Mouse (Mus musculus) intestine, embryonic 15.5 days (tissue): ENCODE results near the gene Bsn. TPM values are rescaled to one million over a fixed set of nuclear protein-coding genes. Genes with fewer than 3 reads are reported as not detected.

Source experiments
- ATAC-seq: fragments of 200-750 bp; cut with Nextera tagmentation; 2 replicates; pipeline ENCODE4 v1.8.0; 2017; ENCODE audit warnings: moderate TSS enrichment, moderate library complexity
- H3K27ac ChIP-seq: fragments of 300-500 bp; sonication (generic); 2 replicates; pipeline ENCODE4 v1.5.1; 2015; ENCODE audit warnings: mild to moderate bottlenecking, inconsistent platforms
- H3K27me3 ChIP-seq: fragments of 300-500 bp; sonication (generic); replicated peaks from 2 replicates; pipeline ENCODE4 v1.6.1; 2015; ENCODE audit warnings: inconsistent platforms
- H3K36me3 ChIP-seq: fragments of 300-500 bp; sonication (generic); 2 replicates; pipeline ENCODE4 v1.6.1; 2015; ENCODE audit warnings: inconsistent platforms
- H3K4me1 ChIP-seq: fragments of 300-500 bp; sonication (generic); replicated peaks from 2 replicates; pipeline ENCODE4 v1.6.1; 2015; ENCODE audit warnings: inconsistent platforms
- H3K4me2 ChIP-seq: fragments of 300-500 bp; sonication (generic); replicated peaks from 2 replicates; pipeline ENCODE4 v1.6.1; 2015; ENCODE audit warnings: mild to moderate bottlenecking, inconsistent platforms
- H3K4me3 ChIP-seq: fragments of 300-500 bp; sonication (generic); replicated peaks from 2 replicates; pipeline ENCODE4 v1.5.1; 2015; ENCODE audit warnings: inconsistent platforms
- H3K9ac ChIP-seq: fragments of 300-500 bp; sonication (generic); 2 replicates; pipeline ENCODE4 v1.6.1; 2015; ENCODE audit warnings: inconsistent platforms
- H3K9me3 ChIP-seq: fragments of 300-500 bp; sonication (generic); 2 replicates; pipeline ENCODE4 v1.6.1; 2016; ENCODE audit warnings: inconsistent platforms
- WGBS: fragments of 180-500 bp; shearing (Covaris S2); methylation state at CpG from one replicate; pipeline ENCODE4 v1.1.7; 2015; 5-methylcytosine and 5-hydroxymethylcytosine counted together
- polyA plus RNA-seq: library from polyadenylated mRNA; unstranded; fragments of >200 nt; fragmentation: Nextera tagmentation; extraction: Ambion mirVana; gene quantifications from 2 replicates; pipeline ENCODE4 v1.2.1, GENCODE M21; 2015

The Bsn gene
- polyA plus RNA-seq, 1 experiment from 2014 or later, result 4.7 TPM

DNA sequence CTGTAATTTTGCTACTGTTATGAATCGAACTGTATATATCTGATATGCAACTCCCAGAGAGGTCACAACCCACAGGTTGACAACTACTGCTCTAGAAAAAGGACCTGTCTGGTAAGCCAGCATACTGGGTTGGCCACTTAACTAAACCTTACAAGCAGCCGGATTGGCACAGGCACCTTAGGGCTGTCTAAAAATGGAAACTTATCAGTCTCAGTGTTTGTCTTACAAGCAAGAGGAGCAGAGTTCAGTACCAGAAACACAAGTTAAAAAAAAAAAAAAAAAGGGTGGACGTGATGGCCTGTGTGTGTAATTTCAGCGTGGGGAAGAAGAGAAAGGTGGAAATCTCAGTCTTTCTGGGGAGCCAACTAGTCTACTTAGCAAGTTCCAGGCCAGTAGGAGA is 118.4 kb downstream of the Bsn start:
- Histone ChIP-seq H3K36me3 (no peaks in the 10 kb centered on the region), H3K27me3 (no peaks in the 10 kb centered on the region), H3K27ac (no peak overlapping the region), H3K4me2 (no peak overlapping the region), H3K4me1 (peaks cover 10% of the 10 kb centered on the region), H3K4me3 (no peak overlapping the region), H3K9ac (no peak overlapping the region), H3K9me3 (no peaks in the 10 kb centered on the region)
- WGBS, result 64% methylated on average over 4 of the region's 4 CpGs
- ATAC-seq, result 0 out of 2 replicates have a peak, but pooled peaks have one; percentile 43

GRCm38 (mm10) chr9:108069529-108069928 is 120.7 kb downstream of the Bsn start:
- WGBS, result 88% methylated on average over 7 of the region's 7 CpGs
- no peaks in the 10 kb centered on the region for H3K9me3 ChIP-seq
- H3K4me3 ChIP-seq, result no peak overlapping the region
- H3K27me3 ChIP-seq, result no peaks in the 10 kb centered on the region
- H3K36me3 ChIP-seq, result no peaks in the 10 kb centered on the region
- no peak for ATAC-seq
- H3K4me2 ChIP-seq, result no peak overlapping the region
- H3K27ac ChIP-seq, result no peak overlapping the region
- H3K9ac ChIP-seq, result no peak overlapping the region
- H3K4me1 ChIP-seq, result peaks cover 10% of the 10 kb centered on the region

DNA sequence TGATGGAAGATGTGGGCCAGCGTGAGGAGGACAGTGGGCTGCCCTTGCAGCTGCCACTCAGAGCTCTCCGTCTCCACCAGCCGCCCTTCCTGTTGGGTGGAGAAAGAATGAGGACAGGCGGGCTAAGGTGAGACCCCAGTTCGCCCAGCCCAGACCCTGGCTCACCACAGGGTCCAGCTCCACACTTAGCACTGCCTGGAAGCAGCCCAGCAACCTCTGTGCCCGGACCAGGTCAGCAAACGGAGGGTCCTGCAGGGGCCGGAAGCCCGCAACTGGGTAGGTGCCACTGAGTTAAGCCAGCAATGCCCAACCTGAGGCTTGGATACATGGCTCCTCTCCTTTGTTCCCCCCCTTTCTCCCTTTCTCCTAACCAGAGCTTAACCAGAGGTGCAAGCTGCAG is 121.2 kb downstream of the Bsn start:
- ATAC-seq, result no peak
- Histone ChIP-seq H3K27ac (no peak overlapping the region), H3K4me2 (no peak overlapping the region), H3K9ac (no peak overlapping the region), H3K4me3 (no peak overlapping the region), H3K4me1 (peaks cover 10% of the 10 kb centered on the region), H3K27me3 (no peaks in the 10 kb centered on the region), H3K9me3 (no peaks in the 10 kb centered on the region), H3K36me3 (no peaks in the 10 kb centered on the region)
- 89% methylated on average over 9 of the region's 9 CpGs for WGBS

DNA sequence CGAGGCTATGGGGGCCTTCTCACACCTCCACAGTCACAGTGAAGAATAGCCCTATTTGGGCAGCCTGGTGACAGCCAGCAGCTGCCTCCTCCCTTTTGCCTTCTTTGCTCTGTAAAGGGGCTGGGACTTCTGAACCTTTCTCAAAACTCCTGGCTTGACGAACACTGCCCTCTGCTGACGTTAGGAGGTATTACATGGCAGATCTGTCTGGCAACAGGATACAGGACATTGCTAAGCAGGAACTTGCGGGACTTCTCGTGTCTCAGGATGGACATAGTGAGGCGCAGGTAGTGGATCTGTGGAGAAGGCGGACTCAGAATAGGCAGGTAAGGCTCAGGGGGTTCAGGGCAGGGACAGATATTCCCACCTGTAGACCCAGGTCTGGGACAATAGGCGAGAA is 122.3 kb downstream of the Bsn start:
- H3K4me2 ChIP-seq, result no peak overlapping the region
- no peaks in the 10 kb centered on the region for H3K27me3 ChIP-seq
- peaks cover 6% of the 10 kb centered on the region; the same call in 1 of the 2 replicates for H3K4me1 ChIP-seq
- H3K9ac ChIP-seq, result no peak overlapping the region
- H3K36me3 ChIP-seq, result 0 out of 2 replicates have a peak, but pooled peaks cover 6% of the 10 kb centered on the region
- 18% methylated on average over 8 of the region's 8 CpGs for WGBS
- H3K4me3 ChIP-seq, result no peak overlapping the region
- ATAC-seq, result peak; percentile 29
- H3K27ac ChIP-seq, result no peak overlapping the region
- H3K9me3 ChIP-seq, result no peaks in the 10 kb centered on the region

- H3K9ac ChIP-seq, result no peak overlapping the region
- H3K27me3 ChIP-seq, result no peaks in the 10 kb centered on the region
- WGBS, result 82% methylated on average over 7 of the region's 7 CpGs
- no peak overlapping the region for H3K27ac ChIP-seq
- no peak overlapping the region for H3K4me2 ChIP-seq
- ATAC-seq, result no peak
- no peak overlapping the region for H3K4me3 ChIP-seq
- no peaks in the 10 kb centered on the region for H3K9me3 ChIP-seq
- 0 out of 2 replicates have a peak, but pooled peaks cover 8% of the 10 kb centered on the region for H3K36me3 ChIP-seq
- peaks cover 4% of the 10 kb centered on the region; the same call in 1 of the 2 replicates for H3K4me1 ChIP-seq
Observed at GRCm38 (mm10) chr9:108067199-108067598, 123.0 kb downstream of the Bsn start.

DNA sequence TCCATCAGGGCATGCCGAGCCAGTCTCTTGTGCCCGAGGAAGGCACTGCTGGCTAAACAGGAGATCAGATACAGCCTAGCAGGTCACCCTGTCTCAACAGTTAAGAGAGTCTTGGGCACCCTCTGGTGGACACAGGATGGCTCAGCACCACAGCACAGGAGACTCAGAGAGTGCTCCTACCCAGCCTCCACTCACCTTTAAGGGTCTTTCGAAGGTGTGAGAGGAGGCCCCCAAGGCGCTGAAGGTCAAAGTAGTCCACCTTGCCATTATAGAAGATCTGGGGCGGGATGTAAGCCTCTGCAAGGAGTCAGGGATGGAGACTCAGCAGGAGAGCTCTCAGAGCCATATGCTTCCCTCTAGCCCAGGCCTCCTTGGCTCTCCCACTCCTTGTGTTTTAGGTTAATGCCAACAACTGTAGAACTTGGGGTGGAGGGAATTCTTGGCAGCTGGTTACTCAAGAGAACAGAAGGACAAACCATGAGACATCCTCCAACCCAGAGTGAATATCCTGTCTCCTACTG is 124.6 kb downstream of the Bsn start:
- Histone ChIP-seq H3K27ac (no peak overlapping the region), H3K27me3 (no peaks in the 10 kb centered on the region), H3K9me3 (no peaks in the 10 kb centered on the region), H3K4me3 (no peak overlapping the region), H3K36me3 (0 out of 2 replicates have a peak, but pooled peaks cover 8% of the 10 kb centered on the region), H3K9ac (no peak overlapping the region), H3K4me2 (no peak overlapping the region), H3K4me1 (peaks cover 4% of the 10 kb centered on the region; the same call in 1 of the 2 replicates)
- peak; percentile 62 for ATAC-seq
- 38% methylated on average over 5 of the region's 5 CpGs for WGBS

DNA sequence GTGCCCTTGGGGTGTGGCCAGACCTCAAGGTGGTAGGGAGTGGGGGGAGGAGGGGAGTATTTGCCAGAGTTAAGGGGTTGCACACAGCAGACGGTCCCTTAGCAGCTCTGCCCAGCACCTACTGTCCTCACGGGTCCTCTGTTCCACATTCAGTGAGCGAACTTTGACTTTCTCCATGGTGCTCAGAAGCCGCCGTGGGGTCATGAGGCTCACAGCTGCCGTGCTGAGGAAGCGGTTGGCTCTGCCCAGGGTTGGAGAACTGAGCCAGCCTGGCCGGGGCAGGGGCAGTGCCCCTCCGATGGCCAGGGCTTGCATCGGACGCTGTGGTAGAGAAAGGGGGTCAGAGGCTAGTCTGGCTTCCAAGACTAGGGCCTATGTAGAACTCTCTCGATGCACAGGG is 126.8 kb downstream of the Bsn start:
- H3K9ac ChIP-seq, result no peak overlapping the region
- no peak overlapping the region for H3K4me2 ChIP-seq
- ATAC-seq, result no peak
- H3K4me1 ChIP-seq, result peaks cover 4% of the 10 kb centered on the region; the same call in 1 of the 2 replicates
- H3K4me3 ChIP-seq, result no peak overlapping the region
- H3K27me3 ChIP-seq, result no peaks in the 10 kb centered on the region
- no peaks in the 10 kb centered on the region for H3K9me3 ChIP-seq
- no peak overlapping the region for H3K27ac ChIP-seq
- H3K36me3 ChIP-seq, result peaks cover 17% of the 10 kb centered on the region; the same call in 1 of the 2 replicates
- 85% methylated on average over 12 of the region's 12 CpGs for WGBS

- Histone ChIP-seq H3K4me2 (no peak overlapping the region), H3K36me3 (peaks cover 20% of the 10 kb centered on the region; the same call in 1 of the 2 replicates), H3K4me3 (no peak overlapping the region), H3K4me1 (no peaks in the 10 kb centered on the region), H3K27me3 (no peaks in the 10 kb centered on the region), H3K9ac (no peak overlapping the region), H3K27ac (no peak overlapping the region), H3K9me3 (no peaks in the 10 kb centered on the region)
- ATAC-seq, result no peak
- 93% methylated on average over 3 of the region's 3 CpGs for WGBS
Observed at GRCm38 (mm10) chr9:108062142-108062541, 128.0 kb downstream of the Bsn start.

- no peaks in the 10 kb centered on the region for H3K9me3 ChIP-seq
- peaks cover 10% of the 10 kb centered on the region for H3K4me1 ChIP-seq
- 94% methylated on average over 9 of the region's 9 CpGs for WGBS
- no peak overlapping the region for H3K4me3 ChIP-seq
- H3K36me3 ChIP-seq, result peaks cover 29% of the 10 kb centered on the region; the same call in 1 of the 2 replicates
- H3K27me3 ChIP-seq, result no peaks in the 10 kb centered on the region
- no peak overlapping the region for H3K9ac ChIP-seq
- no peak for ATAC-seq
- H3K4me2 ChIP-seq, result no peak overlapping the region
- no peak overlapping the region for H3K27ac ChIP-seq
Observed at GRCm38 (mm10) chr9:108058291-108058690, 131.9 kb downstream of the Bsn start.

- no peak for ATAC-seq
- peaks cover 19% of the 10 kb centered on the region for H3K4me1 ChIP-seq
- no peak overlapping the region for H3K4me2 ChIP-seq
- peaks cover 23% of the 10 kb centered on the region; the same call in 1 of the 2 replicates for H3K36me3 ChIP-seq
- H3K27ac ChIP-seq, result no peak overlapping the region
- no peaks in the 10 kb centered on the region for H3K27me3 ChIP-seq
- H3K9me3 ChIP-seq, result no peaks in the 10 kb centered on the region
- WGBS, result 86% methylated on average over 5 of the region's 5 CpGs
- H3K9ac ChIP-seq, result no peak overlapping the region
- H3K4me3 ChIP-seq, result no peak overlapping the region
Observed at GRCm38 (mm10) chr9:108057262-108057562, 133.0 kb downstream of the Bsn start.

DNA sequence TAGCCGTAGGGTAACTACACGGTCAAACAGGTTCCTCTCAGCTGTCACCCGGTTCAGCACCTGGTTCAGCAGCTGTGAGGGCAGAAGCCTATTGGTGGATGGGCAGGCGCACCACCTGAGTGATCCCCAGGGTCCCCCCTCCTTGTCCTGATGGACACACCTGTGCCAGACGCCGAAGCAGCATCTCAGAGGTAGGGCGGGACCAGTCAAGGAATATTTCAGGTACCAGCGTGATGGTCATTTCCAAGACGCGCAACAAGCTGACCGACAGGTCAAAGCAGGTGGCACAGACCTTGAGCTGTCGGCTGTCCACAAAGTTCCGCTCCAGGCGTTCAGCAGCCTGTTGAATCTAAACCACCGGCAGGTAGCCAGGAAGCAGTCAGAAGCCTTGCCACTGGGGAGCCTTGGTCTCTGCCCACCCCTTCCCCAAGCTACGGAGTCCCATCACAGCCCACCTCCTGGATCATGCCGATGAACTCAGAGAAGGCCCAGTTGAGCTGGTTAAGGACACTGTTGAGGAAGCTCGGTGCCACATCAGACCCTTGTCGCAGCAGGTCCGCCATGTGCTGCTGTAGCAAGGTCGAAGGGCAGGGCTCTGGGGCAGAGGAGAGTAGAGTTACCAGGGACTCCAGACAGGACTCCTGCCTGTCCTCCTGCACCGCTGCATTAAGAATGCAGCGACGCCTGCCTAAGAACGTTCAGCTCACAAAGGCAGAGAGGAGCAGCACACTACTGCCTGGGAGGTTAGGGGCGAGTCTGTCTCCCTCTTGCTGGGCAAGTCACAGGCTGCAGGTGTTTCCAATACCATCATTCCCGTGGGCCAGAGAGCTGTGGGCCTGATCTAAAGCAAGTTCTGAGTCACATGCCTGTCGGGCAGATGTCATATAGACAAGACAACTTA is 133.6 kb downstream of the Bsn start:
- Histone ChIP-seq H3K27me3 (no peaks in the 10 kb centered on the region), H3K9me3 (no peaks in the 10 kb centered on the region), H3K27ac (no peak overlapping the region), H3K9ac (no peak overlapping the region), H3K4me1 (peaks cover 20% of the 10 kb centered on the region), H3K4me2 (no peak overlapping the region), H3K36me3 (peaks cover 23% of the 10 kb centered on the region), H3K4me3 (no peak overlapping the region)
- WGBS, result 81% methylated on average over 28 of the region's 28 CpGs
- ATAC-seq, result no peak

GRCm38 (mm10) chr9:108055661-108056237 is 134.4 kb downstream of the Bsn start:
- Histone ChIP-seq H3K27me3 (no peaks in the 10 kb centered on the region), H3K4me3 (no peak overlapping the region), H3K9ac (no peak overlapping the region), H3K4me1 (peaks cover 24% of the 10 kb centered on the region), H3K27ac (no peak overlapping the region), H3K36me3 (peaks cover 31% of the 10 kb centered on the region), H3K4me2 (no peak overlapping the region), H3K9me3 (no peaks in the 10 kb centered on the region)
- WGBS, result 88% methylated on average over 6 of the region's 6 CpGs
- ATAC-seq, result no peak
